Mouse (Mus musculus) ES-E14 (cell line): ENCODE results near the gene Rbfox1. TPM values are rescaled to one million over a fixed set of nuclear protein-coding genes. Genes with fewer than 3 reads are reported as not detected.

Experiments used
- DNase-seq: peaks from one replicate; pipeline ENCODE4 v3.0.0-alpha.2; 2013; ENCODE audit warnings: low read depth, low spot score
- H3K27ac ChIP-seq: 2 replicates; pipeline ENCODE4 v1.5.1; 2012; ENCODE audit warnings: low read depth, mild to moderate bottlenecking, low read length, moderate library complexity, mixed read lengths; ENCODE audit not compliant: poor library complexity, insufficient read depth, severe bottlenecking
- H3K36me3 ChIP-seq: 2 replicates; pipeline ENCODE4 v1.6.1; 2012; ENCODE audit warnings: mild to moderate bottlenecking, low read length, moderate library complexity, mixed read lengths; ENCODE audit not compliant: control insufficient read depth, poor library complexity, insufficient read depth, severe bottlenecking
- H3K4me1 ChIP-seq, 2 experiments: fragments of 150-350 bp in 1 of 2; sonication (generic) in 1 of 2; 2 replicates each; pipeline ENCODE4 v1.6.1; 2012; ENCODE audit warnings: low read length in 2 of 2, mild to moderate bottlenecking in 1 of 2, mixed read lengths in 1 of 2; ENCODE audit not compliant: control insufficient read depth in 2 of 2, insufficient read depth in 2 of 2, poor library complexity in 1 of 2
- H3K4me3 ChIP-seq, 2 experiments: fragments of 150-350 bp in 1 of 2; sonication (generic) in 1 of 2; 2 replicates each; pipeline ENCODE4 v1.5.1; 2012; ENCODE audit warnings: low read length in 2 of 2, low read depth in 1 of 2, mild to moderate bottlenecking in 1 of 2, mixed read lengths in 1 of 2; ENCODE audit not compliant: insufficient read depth in 1 of 2, poor library complexity in 1 of 2, severe bottlenecking in 1 of 2
- H3K9ac ChIP-seq: 2 replicates; pipeline ENCODE4 v1.6.1; 2012; ENCODE audit warnings: low read depth, mild to moderate bottlenecking, low read length, mixed read lengths; ENCODE audit not compliant: poor library complexity, insufficient read depth, severe bottlenecking
- H3K9me3 ChIP-seq: fragments of 150-350 bp; sonication (generic); 2 replicates; pipeline ENCODE4 v1.6.1; 2012; ENCODE audit warnings: low read depth, mild to moderate bottlenecking, low read length; ENCODE audit not compliant: control insufficient read depth, insufficient read depth
- CHD2 ChIP-seq: IDR thresholded peaks from 2 replicates; pipeline ENCODE4 v1.6.1; 2014; ENCODE audit warnings: mild to moderate bottlenecking, low read depth, low read length, inconsistent platforms
- HCFC1 ChIP-seq: IDR thresholded peaks from 2 replicates; pipeline ENCODE4 v1.6.1; 2012; ENCODE audit warnings: low read length, inconsistent platforms, borderline replicate concordance; ENCODE audit not compliant: insufficient read depth
- MAFK ChIP-seq: IDR thresholded peaks from 2 replicates; pipeline ENCODE4 v1.6.1; 2014; ENCODE audit warnings: mild to moderate bottlenecking, low read depth, low read length, inconsistent platforms; ENCODE audit not compliant: insufficient read depth
- ZC3H11A ChIP-seq: IDR thresholded peaks from 2 replicates; pipeline ENCODE4 v1.6.1; 2012; ENCODE audit warnings: low read depth, mild to moderate bottlenecking, inconsistent platforms, low read length, borderline replicate concordance
- ZNF384 ChIP-seq: IDR thresholded peaks from 2 replicates; pipeline ENCODE4 v1.6.1; 2012; ENCODE audit warnings: low read depth, low read length, inconsistent platforms
- in situ Hi-C, 2 experiments: fragments of 600-800 bp; cut with MboI; formaldehyde crosslinking; loops; one replicate each; pipeline ENCODE4 v1.15.1; 2025; ENCODE audit warnings: low sequenced_read_pairs in 2 of 2, inconsistent platforms in 1 of 2; ENCODE audit not compliant: unreplicated experiment in 2 of 2
- total RNA-seq: library from RNA; depleted of rRNA; stranded (reverse); fragments of 300-350 nt; gene quantifications from 2 replicates; pipeline ENCODE4 v1.2.3, GENCODE M21; 2012

The Rbfox1 gene
- total RNA-seq, 1 experiment, result 0.18 TPM

GRCm38 (mm10) chr16:6839299-6839995 is 954.3 kb downstream of the Rbfox1 start:
- in situ Hi-C loops, result no loop called here
- 0 out of 2 replicates have a peak, but pooled peaks have one; percentile 20 for TF ChIP-seq ZC3H11A
- no peak for TF ChIP-seq CHD2
- no peak for TF ChIP-seq ZNF384
- no peak for TF ChIP-seq MAFK

GRCm38 (mm10) chr16:6840007-6840406 is 954.9 kb downstream of the Rbfox1 start:
- Histone ChIP-seq H3K9me3 (no peaks in the 10 kb centered on the region), H3K36me3 (no peaks in the 10 kb centered on the region), H3K4me1 (peaks cover 0 to 6% of the 10 kb centered on the region in 2 experiments; a peak in 2 of 4 replicates), H3K9ac (no peak overlapping the region), H3K27ac (no peak overlapping the region), H3K4me3 (no peak overlapping the region)
- TF ChIP-seq MAFK (no peak), CHD2 (no peak), ZC3H11A (no peak), ZNF384 (no peak), HCFC1 (no peak)
- in situ Hi-C loops, result no loop called here
- no peak for DNase-seq

More at GRCm38 (mm10) chr16:6839299-6839995, 954.3 kb downstream of the Rbfox1 start:
- Histone ChIP-seq H3K9ac (no peak overlapping the region), H3K36me3 (no peaks in the 10 kb centered on the region), H3K9me3 (no peaks in the 10 kb centered on the region), H3K4me1 (peaks cover 0 to 6% of the 10 kb centered on the region in 2 experiments; a peak in 2 of 4 replicates), H3K4me3 (no peak overlapping the region), H3K27ac (no peak overlapping the region)
- DNase-seq, result peak; percentile 38

GRCm38 (mm10) chr16:6840461-6840860 is 955.3 kb downstream of the Rbfox1 start:
- H3K27ac ChIP-seq, result no peak overlapping the region
- in situ Hi-C loops, result no loop called here
- no peaks in the 10 kb centered on the region for H3K36me3 ChIP-seq
- H3K9me3 ChIP-seq, result no peaks in the 10 kb centered on the region
- H3K9ac ChIP-seq, result no peak overlapping the region
- no peak for TF ChIP-seq ZC3H11A
- TF ChIP-seq CHD2, result no peak
- TF ChIP-seq ZNF384, result no peak
- no peak for TF ChIP-seq MAFK
- no peak for TF ChIP-seq HCFC1
- DNase-seq, result no peak
- peaks cover 0 to 6% of the 10 kb centered on the region in 2 experiments; a peak in 2 of 4 replicates for H3K4me1 ChIP-seq
- no peak overlapping the region for H3K4me3 ChIP-seq

GRCm38 (mm10) chr16:6842066-6842785 is 957.1 kb downstream of the Rbfox1 start:
- no peak overlapping the region for H3K4me3 ChIP-seq
- no peak for DNase-seq
- H3K9me3 ChIP-seq, result no peaks in the 10 kb centered on the region
- in situ Hi-C loops, result no loop called here
- H3K36me3 ChIP-seq, result no peaks in the 10 kb centered on the region
- H3K9ac ChIP-seq, result no peak overlapping the region
- no peak for TF ChIP-seq MAFK
- TF ChIP-seq CHD2, result no peak
- no peak for TF ChIP-seq ZC3H11A
- TF ChIP-seq ZNF384, result 0 out of 2 replicates have a peak, but pooled peaks have one; percentile 11
- TF ChIP-seq HCFC1, result no peak
- no peak overlapping the region for H3K27ac ChIP-seq
- H3K4me1 ChIP-seq, result peaks cover 0 to 6% of the 10 kb centered on the region in 2 experiments; a peak in 2 of 4 replicates
